Mouse (Mus musculus) CD4-positive, CD25-positive, alpha-beta regulatory T cell (primary cell): ENCODE results near the gene Abhd2. TPM values are rescaled to one million over a fixed set of nuclear protein-coding genes. Genes with fewer than 3 reads are reported as not detected.

Experiments
- polyA plus RNA-seq: library from polyadenylated mRNA; unstranded; fragments of 100-300 nt; shearing (Covaris generic); gene quantifications from one replicate; pipeline ENCODE4 v1.2.1, GENCODE M21; 2017

Gene Abhd2
- polyA plus RNA-seq = 9.4 TPM

DNA sequence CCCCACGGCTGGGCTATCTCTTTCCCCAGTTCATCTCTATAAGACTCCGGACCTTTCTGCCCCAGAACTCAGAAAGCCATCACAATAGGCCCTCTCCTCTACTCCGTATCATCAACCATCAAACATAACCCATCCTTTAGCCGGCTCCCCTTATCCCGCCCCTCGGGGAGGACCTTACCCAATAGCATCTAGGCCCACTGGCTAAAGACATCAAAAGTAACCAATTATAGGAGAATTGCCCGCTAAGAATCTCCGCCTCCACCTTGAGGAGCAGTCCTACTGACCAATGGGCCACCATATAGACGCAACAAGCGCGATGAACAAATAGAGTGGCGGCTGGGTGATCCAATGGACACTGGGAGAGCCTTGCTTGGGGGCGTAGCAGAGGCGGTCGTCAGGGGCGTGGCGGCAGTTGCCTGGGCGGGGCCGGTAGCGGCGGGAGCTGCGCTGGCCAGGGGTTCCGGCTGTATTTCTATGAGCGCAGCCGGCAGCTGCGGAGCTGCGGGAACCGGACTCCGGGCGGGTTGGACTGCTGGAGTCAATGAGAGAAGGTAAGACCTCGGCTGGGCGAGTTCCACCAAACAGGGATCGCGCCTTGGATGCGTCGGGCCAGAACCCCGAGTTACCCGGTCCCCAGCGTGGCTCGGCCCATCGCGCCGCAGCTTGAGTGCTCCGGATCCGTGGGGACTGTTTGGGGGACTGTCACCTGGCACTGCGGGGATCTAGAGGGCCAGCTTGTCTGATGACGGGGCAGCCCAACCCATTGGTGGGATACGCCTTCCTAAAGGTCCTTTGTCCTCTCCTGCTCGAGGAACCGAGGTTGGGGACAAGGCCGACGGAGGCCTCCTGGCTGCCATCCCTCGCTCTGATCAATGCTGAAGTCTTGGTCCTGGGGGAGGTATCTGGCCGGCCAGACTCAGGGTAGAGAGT lies at the start of gene Abhd2:
TSS of gene Abhd2 (plus strand) at position 411 of the 930 bp plus-strand sequence.

DNA sequence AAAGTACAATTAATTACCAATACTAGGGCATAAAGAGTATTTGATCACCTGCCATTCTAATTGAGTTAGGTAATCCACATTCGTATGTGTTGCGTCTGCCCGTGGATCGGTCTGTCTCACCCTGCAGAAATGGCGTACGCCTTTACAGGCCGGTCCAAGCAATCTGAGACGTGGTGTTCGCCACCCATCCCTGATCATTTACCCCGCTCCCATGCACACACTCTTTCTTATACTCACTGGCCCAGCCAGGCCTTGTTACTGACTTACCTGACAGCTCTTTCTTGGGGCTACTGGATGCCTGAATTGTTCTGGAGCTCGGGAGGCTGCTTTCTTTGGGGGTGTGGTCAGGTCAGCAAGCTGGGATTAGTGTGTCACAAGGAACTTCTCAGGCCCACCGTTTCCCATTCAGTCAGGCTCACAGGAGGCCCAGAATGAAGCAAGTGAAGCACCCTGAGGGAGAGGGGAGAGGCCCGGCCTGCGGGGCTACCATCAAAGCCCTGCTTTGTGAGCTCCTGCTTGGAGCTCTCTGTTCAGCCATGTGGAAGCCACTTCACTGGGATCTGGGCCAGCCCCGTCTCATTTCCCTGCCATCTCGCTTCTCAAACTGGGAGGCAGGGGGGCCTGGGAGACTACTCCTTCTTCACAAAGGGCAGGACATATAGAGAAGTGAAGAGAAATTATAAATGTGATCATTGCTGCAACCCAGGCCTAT lies 113.6 kb downstream of the Abhd2 start, which contains the start of gene Rlbp1:
TSS of gene Rlbp1 (minus strand) at position 627 of the 712 bp plus-strand sequence.

DNA sequence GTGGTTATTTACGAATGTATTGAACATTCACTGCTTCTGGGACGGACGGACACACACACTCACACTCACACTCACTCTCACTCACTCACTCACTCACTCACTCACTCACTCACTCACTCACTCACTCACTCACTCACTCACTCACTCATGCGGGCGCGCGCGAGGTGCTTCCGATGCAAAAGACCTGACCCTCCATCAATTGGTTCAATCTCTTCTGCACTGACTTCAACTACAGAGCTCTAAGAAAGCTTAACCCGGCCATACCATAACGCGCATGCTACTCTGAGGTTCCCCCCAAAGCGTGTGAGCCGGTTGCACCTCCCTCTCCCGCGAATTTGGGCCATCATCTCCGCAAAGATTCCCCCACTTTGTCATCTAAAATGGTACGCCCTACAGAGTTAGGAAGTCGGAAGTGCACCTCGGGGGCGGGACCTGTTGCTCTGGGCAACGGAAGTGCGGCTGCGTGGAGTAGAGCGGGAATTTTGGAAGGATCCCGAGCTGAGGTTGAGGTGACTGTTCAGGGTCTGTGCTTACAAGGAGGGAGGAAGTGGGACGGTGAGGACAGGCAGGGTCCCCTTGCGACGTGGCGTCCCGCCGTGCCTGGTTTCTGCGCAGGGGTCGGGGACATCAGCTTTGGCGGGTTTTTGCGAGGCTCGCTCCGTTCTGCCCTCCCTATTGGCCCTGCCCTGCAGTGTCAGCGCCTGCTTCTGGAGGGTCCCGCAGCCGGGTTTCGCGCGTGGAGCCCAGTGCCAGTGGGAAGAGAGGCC lies 119.1 kb downstream of the Abhd2 start, which contains the start of gene Fanci:
TSS of gene Fanci (plus strand) at position 47 of the 767 bp plus-strand sequence.

Other genes with a start within 250 kb of the Abhd2 start
- not detected for gene Acan, start 219.7 kb upstream of the Abhd2 start, polyA plus RNA-seq
- 0.11 TPM for gene Hapln3, start 142.2 kb upstream of the Abhd2 start, polyA plus RNA-seq
- 20.5 TPM for gene Mfge8, start 124.1 kb upstream of the Abhd2 start, polyA plus RNA-seq
- 0.19 TPM for gene Rlbp1, start 113.8 kb downstream of the Abhd2 start, polyA plus RNA-seq
- 8.2 TPM for gene Fanci, start 118.7 kb downstream of the Abhd2 start, polyA plus RNA-seq
- gene Polg, start 193.2 kb downstream of the Abhd2 start, polyA plus RNA-seq = 148 TPM